Mouse (Mus musculus) cerebellum, adult 2 months (tissue): Measurements from ENCODE around the gene Pin1. TPM values are rescaled to one million over a fixed set of nuclear protein-coding genes. Genes with fewer than 3 reads are reported as not detected.

Experiments used
- DNase-seq, 2 experiments: peaks; one replicate each; pipeline ENCODE4 v3.0.0; 2021
- H3K27ac ChIP-seq: fragments of 200-500 bp; 2 replicates; pipeline ENCODE4 v1.5.1; 2012; ENCODE audit warnings: low read length, control low read depth, inconsistent platforms; ENCODE audit not compliant: insufficient read depth
- H3K27me3 ChIP-seq: fragments of 200-500 bp; 2 replicates; pipeline ENCODE4 v1.6.1; 2012; ENCODE audit warnings: inconsistent platforms, mild to moderate bottlenecking, low read length, moderate library complexity; ENCODE audit not compliant: control insufficient read depth, insufficient read depth
- H3K4me1 ChIP-seq: fragments of 200-500 bp; 2 replicates; pipeline ENCODE4 v1.6.1; 2011; ENCODE audit warnings: low read length; ENCODE audit not compliant: control insufficient read depth, insufficient read depth
- H3K4me3 ChIP-seq: fragments of 200-500 bp; replicated peaks from 2 replicates; pipeline ENCODE3; 2011; ENCODE audit warnings: mild to moderate bottlenecking, low read depth, low read length, control low read depth; ENCODE audit not compliant: insufficient read depth
- CTCF ChIP-seq: fragments of 200-500 bp; IDR thresholded peaks from 2 replicates; pipeline ENCODE4 v1.5.1; 2011; ENCODE audit warnings: low read depth, mild to moderate bottlenecking, control low read depth, low read length, moderate library complexity, borderline replicate concordance; ENCODE audit not compliant: insufficient read depth
- POLR2A ChIP-seq: fragments of 200-500 bp; IDR thresholded peaks from 2 replicates; pipeline ENCODE4 v1.6.1; 2011; ENCODE audit warnings: low read length, control low read depth, borderline replicate concordance; ENCODE audit not compliant: insufficient read depth
- WGBS: fragments of 180-500 bp; shearing (Covaris S2); methylation state at CpG from one replicate; pipeline ENCODE4 v1.1.7; 2018; 5-methylcytosine and 5-hydroxymethylcytosine counted together
- polyA plus RNA-seq: library from polyadenylated mRNA; depleted of rRNA; stranded (reverse); fragments of >200 nt; gene quantifications from 2 replicates; pipeline ENCODE4 v1.2.3, GENCODE M21; 2012

The Pin1 gene
- polyA plus RNA-seq, 1 experiment: 38.8 TPM

- Histone ChIP-seq H3K27ac (no peak overlapping the region), H3K4me1 (no peaks in the 10 kb centered on the region), H3K27me3 (no peaks in the 10 kb centered on the region), H3K4me3 (no peak overlapping the region)
- TF ChIP-seq CTCF (no peak), POLR2A (no peak)
- no peak for DNase-seq
- WGBS: 85% methylated on average over 3 of the region's 3 CpGs
These were observed 15.6 kb upstream of the Pin1 start for GRCm38 (mm10) chr9:20636256-20636655.

- no peak for TF ChIP-seq POLR2A
- WGBS: 86% methylated on average over 2 of the region's 2 CpGs
These were observed 15.1 kb upstream of the Pin1 start for GRCm38 (mm10) chr9:20636790-20637189.

GRCm38 (mm10) chr9:20638552-20638951 is 13.3 kb upstream of the Pin1 start:
- TF ChIP-seq POLR2A (no peak), CTCF (no peak)
- WGBS: 92% methylated on average over 19 of the region's 19 CpGs

More at GRCm38 (mm10) chr9:20636790-20637189, 15.1 kb upstream of the Pin1 start:
- DNase-seq: no peak
- no peak overlapping the region for H3K4me3 ChIP-seq
- no peaks in the 10 kb centered on the region for H3K27me3 ChIP-seq
- H3K27ac ChIP-seq: no peak overlapping the region
- H3K4me1 ChIP-seq: no peaks in the 10 kb centered on the region

GRCm38 (mm10) chr9:20639486-20639885 is 12.4 kb upstream of the Pin1 start:
- TF ChIP-seq CTCF (no peak), POLR2A (no peak)
- DNase-seq: no peak
- no peaks in the 10 kb centered on the region for H3K4me1 ChIP-seq
- 86% methylated on average over 4 of the region's 4 CpGs for WGBS
- no peaks in the 10 kb centered on the region for H3K27me3 ChIP-seq
- H3K4me3 ChIP-seq: no peak overlapping the region
- H3K27ac ChIP-seq: no peak overlapping the region

More at GRCm38 (mm10) chr9:20638552-20638951, 13.3 kb upstream of the Pin1 start:
- Histone ChIP-seq H3K4me1 (no peaks in the 10 kb centered on the region), H3K27ac (no peak overlapping the region), H3K4me3 (no peak overlapping the region), H3K27me3 (no peaks in the 10 kb centered on the region)
- no peak for DNase-seq

GRCm38 (mm10) chr9:20641501-20641900 is 10.4 kb upstream of the Pin1 start:
- H3K27me3 ChIP-seq: no peaks in the 10 kb centered on the region
- WGBS: 15% methylated on average over 6 of the region's 6 CpGs
- no peak for DNase-seq
- TF ChIP-seq POLR2A (no peak), CTCF (no peak)
- H3K4me3 ChIP-seq: peak overlapping the region; percentile 98
- H3K27ac ChIP-seq: no peak overlapping the region
- no peaks in the 10 kb centered on the region for H3K4me1 ChIP-seq

- Histone ChIP-seq H3K27ac (no peak within 1 kb of the TSS), H3K4me3 (peak within 1 kb of the TSS; percentile 98), H3K4me1 (no peaks in the 10 kb centered on the region), H3K27me3 (no peaks in the 10 kb centered on the region)
- WGBS: 2% methylated on average over 51 of the region's 51 CpGs
- TF ChIP-seq CTCF (no peak), POLR2A (no peak)
- no peak for DNase-seq
These were observed 9.6 kb upstream of the Pin1 start, which contains the start of gene Ubl5 for GRCm38 (mm10) chr9:20642101-20642895. Gene Ubl5 (plus strand): TSS chr9:20642878.

GRCm38 (mm10) chr9:20642896-20643466 is 8.9 kb upstream of the Pin1 start:
- no peak overlapping the region for H3K27ac ChIP-seq
- peak; percentile 44 to 57 for DNase-seq
- TF ChIP-seq POLR2A (no peak), CTCF (no peak)
- H3K4me1 ChIP-seq: no peaks in the 10 kb centered on the region
- H3K27me3 ChIP-seq: no peaks in the 10 kb centered on the region
- H3K4me3 ChIP-seq: peak overlapping the region; percentile 98
- WGBS: 2% methylated on average over 30 of the region's 30 CpGs

- no peak for DNase-seq
- TF ChIP-seq CTCF (no peak), POLR2A (no peak)
- no peaks in the 10 kb centered on the region for H3K27me3 ChIP-seq
- 5% methylated on average over 13 of the region's 13 CpGs for WGBS
- H3K4me1 ChIP-seq: no peaks in the 10 kb centered on the region
- peak overlapping the region; percentile 98 for H3K4me3 ChIP-seq
- no peak overlapping the region for H3K27ac ChIP-seq
These were observed 8.1 kb upstream of the Pin1 start for GRCm38 (mm10) chr9:20643781-20644180.
